Mouse (Mus musculus) activated CD4-positive, CD25-positive, alpha-beta regulatory T cell, adult 9 weeks (primary cell): Measurements from ENCODE around the gene Olfr767. TPM values are rescaled to one million over a fixed set of nuclear protein-coding genes. Genes with fewer than 3 reads are reported as not detected.

ENCODE experiments used
- polyA plus RNA-seq: library from polyadenylated mRNA; unstranded; fragments of 100-300 nt; shearing (Covaris generic); gene quantifications from one replicate; pipeline ENCODE4 v1.2.1, GENCODE M21; 2017

The Olfr767 gene
- polyA plus RNA-seq: not detected

GRCm38 (mm10) chr10:129082810-129083209 is at the start of gene Olfr767:
Olfr767 (minus strand) TSS chr10:129082910.

GRCm38 (mm10) chr10:129117761-129118160 is 35.1 kb upstream of the Olfr767 start, which contains the start of gene Olfr769:
Olfr769 (minus strand) TSS chr10:129117861.

GRCm38 (mm10) chr10:129099275-129099674 is 16.6 kb upstream of the Olfr767 start, which contains the start of gene Olfr768:
Olfr768 (minus strand) TSS chr10:129099375.

GRCm38 (mm10) chr10:129068877-129069276 is 13.8 kb downstream of the Olfr767 start, which contains the start of gene Olfr766-ps1:
Olfr766-ps1 (minus strand) TSS chr10:129068977.

GRCm38 (mm10) chr10:129049898-129050297 is 32.8 kb downstream of the Olfr767 start, which contains the start of gene Olfr765:
Olfr765 (minus strand) TSS chr10:129049998.

GRCm38 (mm10) chr10:129039796-129040195 is 42.9 kb downstream of the Olfr767 start, which contains the start of gene Olfr764-ps1:
Olfr764-ps1 (minus strand) TSS chr10:129039896.

Other genes with a start within 250 kb of the Olfr767 start
- gene Gdf11, start 191.2 kb downstream of the Olfr767 start, polyA plus RNA-seq: 0.88 TPM
- 0.20 TPM for gene Cd63, start 181.9 kb downstream of the Olfr767 start, polyA plus RNA-seq
- gene Rdh5, start 160.0 kb downstream of the Olfr767 start, polyA plus RNA-seq: 13.5 TPM
- 185 TPM for gene Bloc1s1, start 158.9 kb downstream of the Olfr767 start, polyA plus RNA-seq
- 10.1 TPM for gene Itga7, start 149.1 kb downstream of the Olfr767 start, polyA plus RNA-seq
- not detected for gene Mettl7b, start 121.9 kb downstream of the Olfr767 start, polyA plus RNA-seq
- gene Olfr9, start 93.5 kb downstream of the Olfr767 start, polyA plus RNA-seq: not detected
- not detected for gene Olfr763, start 72.1 kb downstream of the Olfr767 start, polyA plus RNA-seq
- not detected for gene Olfr764-ps1, start 43.0 kb downstream of the Olfr767 start, polyA plus RNA-seq
- gene Olfr765, start 32.9 kb downstream of the Olfr767 start, polyA plus RNA-seq: not detected
- gene Olfr766-ps1, start 13.9 kb downstream of the Olfr767 start, polyA plus RNA-seq: not detected
- gene Olfr768, start 16.5 kb upstream of the Olfr767 start, polyA plus RNA-seq: not detected
- not detected for gene Olfr769, start 35.0 kb upstream of the Olfr767 start, polyA plus RNA-seq
- gene Olfr770, start 56.1 kb upstream of the Olfr767 start, polyA plus RNA-seq: not detected
- not detected for gene Olfr771, start 81.8 kb upstream of the Olfr767 start, polyA plus RNA-seq
- gene Olfr772, start 95.0 kb upstream of the Olfr767 start, polyA plus RNA-seq: not detected
- gene Olfr773, start 104.5 kb upstream of the Olfr767 start, polyA plus RNA-seq: not detected
- not detected for gene Olfr774, start 153.3 kb upstream of the Olfr767 start, polyA plus RNA-seq
- gene Olfr775, start 165.5 kb upstream of the Olfr767 start, polyA plus RNA-seq: not detected
- gene Olfr776, start 176.2 kb upstream of the Olfr767 start, polyA plus RNA-seq: not detected
- not detected for gene Olfr777, start 188.6 kb upstream of the Olfr767 start, polyA plus RNA-seq
- not detected for gene Olfr780, start 235.2 kb upstream of the Olfr767 start, polyA plus RNA-seq
- gene Olfr781, start 245.9 kb upstream of the Olfr767 start, polyA plus RNA-seq: not detected